Mouse (Mus musculus) ES-Bruce4 (cell line): ENCODE data around the gene Gm21981. TPM values are rescaled to one million over a fixed set of nuclear protein-coding genes. Genes with fewer than 3 reads are reported as not detected.
A peak's percentile ranks its signal among the peaks of the same experiment; 100 is the strongest.

Experiments
- H3K27ac ChIP-seq: 2 replicates; pipeline ENCODE4 v1.5.1; 2012; ENCODE audit warnings: low read length, inconsistent platforms; ENCODE audit not compliant: insufficient read depth
- H3K27me3 ChIP-seq: 2 replicates; pipeline ENCODE4 v1.6.1; 2012; ENCODE audit warnings: mild to moderate bottlenecking, low read length, inconsistent platforms; ENCODE audit not compliant: control insufficient read depth, poor library complexity, insufficient read depth, severe bottlenecking
- H3K36me3 ChIP-seq: 2 replicates; pipeline ENCODE4 v1.6.1; 2012; ENCODE audit warnings: inconsistent platforms, mild to moderate bottlenecking, low read length, moderate library complexity; ENCODE audit not compliant: control insufficient read depth, poor library complexity, insufficient read depth, severe bottlenecking
- H3K4me1 ChIP-seq: one replicate; pipeline ENCODE4 v1.8.1; 2011; ENCODE audit warnings: low read length; ENCODE audit not compliant: control insufficient read depth, insufficient read depth
- H3K4me3 ChIP-seq: 2 replicates; pipeline ENCODE4 v1.5.1; 2011; ENCODE audit warnings: low read depth, mild to moderate bottlenecking, low read length
- H3K9ac ChIP-seq: 2 replicates; pipeline ENCODE4 v1.6.1; 2012; ENCODE audit warnings: low read depth, mild to moderate bottlenecking, inconsistent platforms; ENCODE audit not compliant: poor library complexity, severe bottlenecking
- H3K9me3 ChIP-seq: replicated peaks from 2 replicates; pipeline ENCODE4 v1.6.1; 2012; ENCODE audit warnings: mild to moderate bottlenecking, low read length, inconsistent platforms; ENCODE audit not compliant: control insufficient read depth, poor library complexity, insufficient read depth, severe bottlenecking
- CTCF ChIP-seq: IDR thresholded peaks from one replicate; pipeline ENCODE4 v1.8.1; 2011; ENCODE audit warnings: low read depth, low read length
- EP300 ChIP-seq: IDR thresholded peaks from 2 replicates; pipeline ENCODE4 v1.6.1; 2011; ENCODE audit warnings: low read depth, low read length; ENCODE audit not compliant: insufficient read depth
- POLR2A ChIP-seq: IDR thresholded peaks from one replicate; pipeline ENCODE4 v1.8.1; 2011; ENCODE audit warnings: low read length; ENCODE audit not compliant: insufficient read depth
- polyA plus RNA-seq: library from polyadenylated mRNA; stranded (reverse); fragments of >200 nt; gene quantifications from 2 replicates; pipeline ENCODE4 v1.2.4, GENCODE M21; 2011; ENCODE audit warnings: low read depth; ENCODE audit not compliant: missing spikeins, insufficient read depth, insufficient read length

The Gm21981 gene
- polyA plus RNA-seq, 1 experiment: 0.24 TPM

GRCm38 (mm10) chr17:47678238-47678637, 16.0 kb downstream of the Gm21981 start:
- Histone ChIP-seq H3K9ac (no peak overlapping the region), H3K27me3 (no peaks in the 10 kb centered on the region), H3K4me1 (peaks cover 2% of the 10 kb centered on the region), H3K36me3 (no peaks in the 10 kb centered on the region), H3K9me3 (no peaks in the 10 kb centered on the region), H3K27ac (no peak overlapping the region), H3K4me3 (no peak overlapping the region)
- TF ChIP-seq CTCF (no peak), POLR2A (no peak), EP300 (no peak)

GRCm38 (mm10) chr17:47676581-47676980, 17.7 kb downstream of the Gm21981 start:
- H3K27ac ChIP-seq: no peak overlapping the region
- no peak overlapping the region for H3K4me3 ChIP-seq
- H3K9ac ChIP-seq: no peak overlapping the region
- no peaks in the 10 kb centered on the region for H3K9me3 ChIP-seq
- TF ChIP-seq POLR2A (no peak), CTCF (peak; percentile 54), EP300 (no peak)
- peaks cover 2% of the 10 kb centered on the region for H3K4me1 ChIP-seq
- H3K27me3 ChIP-seq: no peaks in the 10 kb centered on the region
- no peaks in the 10 kb centered on the region for H3K36me3 ChIP-seq

GRCm38 (mm10) chr17:47672311-47673111, 21.7 kb downstream of the Gm21981 start:
- H3K36me3 ChIP-seq: no peaks in the 10 kb centered on the region
- H3K9ac ChIP-seq: peak overlapping the region; percentile 32
- H3K9me3 ChIP-seq: no peaks in the 10 kb centered on the region
- no peak overlapping the region for H3K27ac ChIP-seq
- no peak for TF ChIP-seq CTCF
- TF ChIP-seq POLR2A: no peak
- no peak for TF ChIP-seq EP300
- peak overlapping the region; percentile 70 for H3K4me3 ChIP-seq
- peaks cover 4% of the 10 kb centered on the region for H3K4me1 ChIP-seq
- no peaks in the 10 kb centered on the region for H3K27me3 ChIP-seq

GRCm38 (mm10) chr17:47671988-47672310, 22.3 kb downstream of the Gm21981 start:
- H3K27ac ChIP-seq: no peak overlapping the region

GRCm38 (mm10) chr17:47669166-47669565, 25.1 kb downstream of the Gm21981 start:
- H3K36me3 ChIP-seq: no peaks in the 10 kb centered on the region
- TF ChIP-seq CTCF (no peak), EP300 (no peak), POLR2A (no peak)
- H3K4me3 ChIP-seq: no peak overlapping the region
- H3K4me1 ChIP-seq: peaks cover 4% of the 10 kb centered on the region
- no peaks in the 10 kb centered on the region for H3K27me3 ChIP-seq
- H3K9me3 ChIP-seq: no peaks in the 10 kb centered on the region
- H3K9ac ChIP-seq: no peak overlapping the region
- no peak overlapping the region for H3K27ac ChIP-seq

More at GRCm38 (mm10) chr17:47671988-47672310, 22.3 kb downstream of the Gm21981 start:
- Histone ChIP-seq H3K9me3 (no peaks in the 10 kb centered on the region), H3K27me3 (no peaks in the 10 kb centered on the region), H3K9ac (peak overlapping the region; percentile 32), H3K4me3 (peak overlapping the region; percentile 70), H3K36me3 (no peaks in the 10 kb centered on the region), H3K4me1 (peaks cover 4% of the 10 kb centered on the region)
- TF ChIP-seq EP300: no peak
- no peak for TF ChIP-seq CTCF
- TF ChIP-seq POLR2A: no peak

GRCm38 (mm10) chr17:47664474-47664873, 29.8 kb downstream of the Gm21981 start:
- Histone ChIP-seq H3K9me3 (no peaks in the 10 kb centered on the region), H3K36me3 (no peaks in the 10 kb centered on the region), H3K4me1 (no peaks in the 10 kb centered on the region), H3K27me3 (no peaks in the 10 kb centered on the region), H3K9ac (no peak overlapping the region), H3K4me3 (no peak overlapping the region), H3K27ac (no peak overlapping the region)
- TF ChIP-seq POLR2A: no peak
- TF ChIP-seq EP300: no peak
- no peak for TF ChIP-seq CTCF
